Mouse (Mus musculus) forebrain, embryonic 10.5 days (tissue): ENCODE measurements around the gene Atxn2. TPM values are rescaled to one million over a fixed set of nuclear protein-coding genes. Genes with fewer than 3 reads are reported as not detected.
"Not testable (repeated sequence)": the region's sequence is repeated elsewhere in the genome, so short reads cannot be mapped to it uniquely, and the experiment has no call there.

Source experiments
- DNase-seq: peaks from one replicate; pipeline ENCODE4 v3.0.0-alpha.2; 2017; ENCODE audit warnings: low spot score; ENCODE audit errors: extremely low spot score
- H3K27ac ChIP-seq: fragments of 300-500 bp; sonication (generic); 2 replicates; pipeline ENCODE4 v1.5.1; 2016; ENCODE audit warnings: mild to moderate bottlenecking
- H3K27me3 ChIP-seq: fragments of 300-500 bp; sonication (generic); 2 replicates; pipeline ENCODE4 v1.6.1; 2016; ENCODE audit warnings: mild to moderate bottlenecking; ENCODE audit not compliant: poor library complexity, severe bottlenecking
- H3K36me3 ChIP-seq: fragments of 300-500 bp; sonication (generic); replicated peaks from 2 replicates; pipeline ENCODE4 v1.6.1; 2016; ENCODE audit warnings: mild to moderate bottlenecking, moderate library complexity
- H3K4me1 ChIP-seq: fragments of 300-500 bp; sonication (generic); 2 replicates; pipeline ENCODE4 v1.6.1; 2016
- H3K4me3 ChIP-seq: fragments of 300-500 bp; sonication (generic); 2 replicates; pipeline ENCODE4 v1.5.1; 2016; ENCODE audit warnings: mild to moderate bottlenecking, moderate library complexity
- H3K9me3 ChIP-seq: fragments of 300-500 bp; sonication (generic); 2 replicates; pipeline ENCODE4 v1.6.1; 2016; ENCODE audit warnings: mild to moderate bottlenecking, moderate library complexity
- WGBS: fragments of 180-500 bp; shearing (Covaris S2); methylation state at CpG from one replicate; pipeline ENCODE4 v1.1.7; 2016; 5-methylcytosine and 5-hydroxymethylcytosine counted together
- polyA plus RNA-seq: library from polyadenylated mRNA; unstranded; fragments of >200 nt; fragmentation: Nextera tagmentation; extraction: Ambion mirVana; gene quantifications from 2 replicates; pipeline ENCODE4 v1.2.1, GENCODE M21; 2016

The Atxn2 gene
- polyA plus RNA-seq, 1 experiment from 2014 or later, result 41.0 TPM

GRCm38 (mm10) chr5:121691436-121691835 is 19.7 kb upstream of the Atxn2 start:
- DNase-seq, H3K9me3 ChIP-seq, H3K27ac ChIP-seq, H3K27me3 ChIP-seq, H3K4me3 ChIP-seq, H3K4me1 ChIP-seq: not testable (repeated sequence)
- WGBS, result 95% methylated on average over 7 of the region's 7 CpGs
- H3K36me3 ChIP-seq, result peaks cover 17% of the 10 kb centered on the region

- Histone ChIP-seq H3K9me3 (no peaks in the 10 kb centered on the region), H3K27ac (no peak overlapping the region), H3K4me3 (no peak overlapping the region), H3K36me3 (peaks cover 3% of the 10 kb centered on the region; the same call in 1 of the 2 replicates), H3K27me3 (no peaks in the 10 kb centered on the region), H3K4me1 (peaks cover 4% of the 10 kb centered on the region)
- WGBS, result 85% methylated on average over 4 of the region's 4 CpGs
- no peak for DNase-seq
Measured at GRCm38 (mm10) chr5:121692897-121693296, 18.2 kb upstream of the Atxn2 start.

GRCm38 (mm10) chr5:121696761-121697160 is 14.4 kb upstream of the Atxn2 start:
- H3K4me1 ChIP-seq, result peaks cover 11% of the 10 kb centered on the region
- no peak for DNase-seq
- WGBS, result 48% methylated on average over 6 of the region's 6 CpGs
- no peaks in the 10 kb centered on the region for H3K9me3 ChIP-seq
- H3K4me3 ChIP-seq, result no peak overlapping the region
- H3K27ac ChIP-seq, result no peak overlapping the region
- H3K36me3 ChIP-seq, result no peaks in the 10 kb centered on the region
- H3K27me3 ChIP-seq, result no peaks in the 10 kb centered on the region

- 65% methylated on average over 5 of the region's 5 CpGs for WGBS
- Histone ChIP-seq H3K27ac (peak overlapping the region; percentile 48; the same call in 1 of the 2 replicates), H3K9me3 (no peaks in the 10 kb centered on the region), H3K4me3 (no peak overlapping the region), H3K36me3 (no peaks in the 10 kb centered on the region), H3K27me3 (no peaks in the 10 kb centered on the region), H3K4me1 (peaks cover 18% of the 10 kb centered on the region)
- no peak for DNase-seq
Measured at GRCm38 (mm10) chr5:121699891-121700290, 11.2 kb upstream of the Atxn2 start.

- Histone ChIP-seq H3K4me1 (peaks cover 23% of the 10 kb centered on the region), H3K4me3 (peak overlapping the region; percentile 12; the same call in 1 of the 2 replicates), H3K27me3 (no peaks in the 10 kb centered on the region), H3K36me3 (no peaks in the 10 kb centered on the region), H3K9me3 (no peaks in the 10 kb centered on the region), H3K27ac (peak overlapping the region; percentile 48; the same call in 1 of the 2 replicates)
- DNase-seq, result no peak
- WGBS, result 32% methylated on average over 11 of the region's 11 CpGs
Measured at GRCm38 (mm10) chr5:121700496-121700895, 10.6 kb upstream of the Atxn2 start.

GRCm38 (mm10) chr5:121701111-121701769 is 9.9 kb upstream of the Atxn2 start:
- no peak overlapping the region for H3K27ac ChIP-seq
- peaks cover 23% of the 10 kb centered on the region for H3K4me1 ChIP-seq
- no peaks in the 10 kb centered on the region for H3K36me3 ChIP-seq
- no peak for DNase-seq
- no peaks in the 10 kb centered on the region for H3K27me3 ChIP-seq
- no peaks in the 10 kb centered on the region for H3K9me3 ChIP-seq
- WGBS, result 66% methylated on average over 8 of the region's 8 CpGs
- H3K4me3 ChIP-seq, result no peak overlapping the region

GRCm38 (mm10) chr5:121703341-121703740 is 7.8 kb upstream of the Atxn2 start:
- no peak overlapping the region for H3K4me3 ChIP-seq
- no peak overlapping the region for H3K27ac ChIP-seq
- no peak for DNase-seq
- 53% methylated on average over 1 of the region's 1 CpGs for WGBS
- H3K4me1 ChIP-seq, result peaks cover 18% of the 10 kb centered on the region
- no peaks in the 10 kb centered on the region for H3K9me3 ChIP-seq
- no peaks in the 10 kb centered on the region for H3K36me3 ChIP-seq
- H3K27me3 ChIP-seq, result no peaks in the 10 kb centered on the region

GRCm38 (mm10) chr5:121704512-121705248 is 6.5 kb upstream of the Atxn2 start:
- Histone ChIP-seq H3K36me3 (no peaks in the 10 kb centered on the region), H3K4me3 (peak overlapping the region; percentile 43), H3K27ac (no peak overlapping the region), H3K9me3 (no peaks in the 10 kb centered on the region), H3K27me3 (no peaks in the 10 kb centered on the region), H3K4me1 (peaks cover 18% of the 10 kb centered on the region)
- 11% methylated on average over 20 of the region's 20 CpGs for WGBS
- no peak for DNase-seq

GRCm38 (mm10) chr5:121710402-121710801 is 735 bp upstream of the Atxn2 start:
- DNase-seq, result no peak
- Histone ChIP-seq H3K9me3 (no peaks in the 10 kb centered on the region), H3K36me3 (peaks cover 8% of the 10 kb centered on the region), H3K27me3 (no peaks in the 10 kb centered on the region), H3K4me3 (peak overlapping the region; percentile 84), H3K4me1 (peaks cover 33% of the 10 kb centered on the region), H3K27ac (no peak overlapping the region)
- 46% methylated on average over 2 of the region's 2 CpGs for WGBS

GRCm38 (mm10) chr5:121710851-121711173 is 325 bp upstream of the Atxn2 start:
- H3K9me3 ChIP-seq, result no peaks in the 10 kb centered on the region
- peaks cover 37% of the 10 kb centered on the region for H3K4me1 ChIP-seq
- DNase-seq, result no peak
- H3K36me3 ChIP-seq, result peaks cover 12% of the 10 kb centered on the region
- peak overlapping the region; percentile 99 for H3K27ac ChIP-seq
- H3K4me3 ChIP-seq, result peak overlapping the region; percentile 84
- under 1% methylated on average over 12 of the region's 12 CpGs for WGBS
- H3K27me3 ChIP-seq, result no peaks in the 10 kb centered on the region

- 0% methylated on average over 42 of the region's 57 CpGs for WGBS
- DNase-seq, result no peak
- Histone ChIP-seq H3K36me3 (peaks cover 19% of the 10 kb centered on the region), H3K27ac (peak overlapping the region; percentile 99), H3K4me3 (peak overlapping the region; percentile 84), H3K9me3 (no peaks in the 10 kb centered on the region), H3K27me3 (no peaks in the 10 kb centered on the region), H3K4me1 (peaks cover 44% of the 10 kb centered on the region)
Measured at GRCm38 (mm10) chr5:121711928-121712231, 743 bp downstream of the Atxn2 start.

- peaks cover 24% of the 10 kb centered on the region for H3K36me3 ChIP-seq
- peak overlapping the region; percentile 84 for H3K4me3 ChIP-seq
- H3K27ac ChIP-seq, result peak overlapping the region; percentile 99
- H3K27me3 ChIP-seq, result no peaks in the 10 kb centered on the region
- whole genome bisulfite sequencing, result 1% methylated on average over 59 of the region's 66 CpGs
- no peaks in the 10 kb centered on the region for H3K9me3 ChIP-seq
- DNase-seq, result peak; percentile 65
- H3K4me1 ChIP-seq, result peaks cover 44% of the 10 kb centered on the region
Measured at GRCm38 (mm10) chr5:121712232-121712933, 1.2 kb downstream of the Atxn2 start.
